In genomic region chr2:138281550-138282201, GRCm38 (mm10) we compare ENCODE assay signal across 9 mouse cellular contexts. TPM values are rescaled to one million over a fixed set of nuclear protein-coding genes. Genes with fewer than 3 reads are reported as not detected.
DNase-seq lines count a peak whose midpoint lies in the region; ATAC-seq and TF ChIP-seq lines count a peak whose summit lies in the region.
"Had no signal": no experiment of that assay in that cellular context is flagged by ENCODE, and none has a peak within 500 bp of the region (broad histone marks: within the 10 kb centered on the region; RNA-seq: fewer than 3 reads in every experiment).

No protein-coding gene starts in this region.

- H3K9ac ChIP-seq in neural tube, embryonic 15.5 days (replicated peaks), result no peak overlapping the region

- H3K27ac ChIP-seq in gastrocnemius, adult 2 months, result peak overlapping the region; percentile 83
- no peak overlapping the region for H3K27ac ChIP-seq in neural tube, embryonic 15.5 days (replicated peaks)

- peaks cover 37% of the 10 kb centered on the region for H3K4me1 ChIP-seq in neural tube, embryonic 15.5 days

- peak; percentile 56 for DNase-seq in gastrocnemius, adult 2 months
- DNase-seq in gastrocnemius, postnatal 10 days, result no peak
- DNase-seq in right cerebral cortex, adult 2 months (ENCODE audit: low spot score in 2 of 2), result peak; percentile 44 to 55
- DNase-seq in right cerebral cortex, adult 18-20 months, result no peak
- DNase-seq in kidney, adult 9 months, result peak; percentile 51
- DNase-seq in adrenal gland, postnatal 4 days (ENCODE audit: low spot score in 2 of 2), result no peak

- H3K36me3 ChIP-seq in neural tube, embryonic 15.5 days, result peaks cover 21% of the 10 kb centered on the region

- WGBS in neural tube, embryonic 15.5 days, result 87% methylated on average over 10 of the region's 10 CpGs

- peak overlapping the region; percentile 69 for H3K4me3 ChIP-seq in gastrocnemius, adult 2 months
- H3K4me3 ChIP-seq in neural tube, embryonic 15.5 days (replicated peaks), result 0 out of 2 replicates have a peak overlapping the region, but pooled peaks have one; percentile 2

- peak overlapping the region; percentile 31 for H3K4me2 ChIP-seq in neural tube, embryonic 15.5 days

- no peak for ATAC-seq in neural tube, embryonic 15.5 days (ENCODE audit: low FRiP score)
- no peak for ATAC-seq in erythroblast, adult 5-6 weeks (replicated peaks; ENCODE audit: low FRiP score, poor library complexity, severe bottlenecking)

- no peaks in the 10 kb centered on the region for H3K9me3 ChIP-seq in neural tube, embryonic 15.5 days (replicated peaks)

- peak; percentile 47 for TF ChIP-seq CTCF in gastrocnemius, adult 2 months (IDR thresholded peaks at IDR 0.05)

- no peaks in the 10 kb centered on the region for H3K27me3 ChIP-seq in neural tube, embryonic 15.5 days (replicated peaks)
- H3K27me3 ChIP-seq: CH12.LX had no signal

- intact Hi-C loops in gastrocnemius, adult 2 months (cut with DNase I), result loop anchor here (1.0 kb wide), 1 partner anchor 66 kb away; no protein-coding TSS in a partner anchor

RNA-seq across cellular contexts. Expression of gene Btbd3, which starts 25.3 kb away (rescaled TPM):
- total RNA-seq in gastrocnemius, adult 2 months (2021), result 1 to 10 TPM; 8.4 to 9.7 TPM
- 10 to 100 TPM; 21.1 to 21.5 TPM for total RNA-seq in gastrocnemius, postnatal 10 days (2021)
- polyA plus RNA-seq in neural tube, embryonic 15.5 days (2015; fragmentation: Nextera tagmentation; extraction: Ambion mirVana), result 18.6 and 18.9 TPM in 2 replicates
- not detected in 2 replicates for total RNA-seq in erythroblast, adult 5-6 weeks (2015; ENCODE audit: low replicate concordance)
- 0.09 and 0.28 TPM in 2 replicates for total RNA-seq in erythroblast, adult 5-6 weeks (2017; ENCODE audit: low replicate concordance)
- total RNA-seq in adrenal gland, postnatal 4 days (2021), result 10 to 100 TPM; 27.7 to 28.5 TPM
- total RNA-seq: CH12.LX had no signal

Comparison
In these comparisons a context has a peak if more than half of its experiments do, and no peak if none do; other contexts are left out.
1. DNase-seq: peak in gastrocnemius, adult 2 months (single experiment), right cerebral cortex, adult 2 months (2 of 2) and kidney, adult 9 months (single experiment); none in gastrocnemius, postnatal 10 days (single experiment), right cerebral cortex, adult 18-20 months (single experiment) and adrenal gland, postnatal 4 days (0 of 2).
2. RNA of gene Btbd3, which starts 25.3 kb away (total RNA-seq): 27.7 to 28.5 TPM in adrenal gland, postnatal 4 days, 21.1 to 21.5 TPM in gastrocnemius, postnatal 10 days and 8.4 to 9.7 TPM in gastrocnemius, adult 2 months; 0.09 to 0.28 TPM in erythroblast, adult 5-6 weeks; every median in the first group is over 4 times any median in the second.